Mouse (Mus musculus) forebrain, embryonic 13.5 days (tissue): ENCODE data around the gene Tmem223. TPM values are rescaled to one million over a fixed set of nuclear protein-coding genes. Genes with fewer than 3 reads are reported as not detected.

Source experiments
- ATAC-seq: fragments of 200-750 bp; cut with Nextera tagmentation; 2 replicates; pipeline ENCODE4 v1.8.0; 2017
- H3K27ac ChIP-seq: fragments of 300-500 bp; sonication (generic); 2 replicates; pipeline ENCODE4 v1.5.1; 2015; ENCODE audit warnings: inconsistent platforms, mild to moderate bottlenecking, moderate library complexity
- H3K27me3 ChIP-seq: fragments of 300-500 bp; sonication (generic); 2 replicates; pipeline ENCODE4 v1.6.1; 2015; ENCODE audit warnings: mild to moderate bottlenecking, inconsistent platforms
- H3K36me3 ChIP-seq: fragments of 300-500 bp; sonication (generic); 2 replicates; pipeline ENCODE4 v1.6.1; 2015; ENCODE audit warnings: mild to moderate bottlenecking, inconsistent platforms; ENCODE audit not compliant: poor library complexity, severe bottlenecking
- H3K4me1 ChIP-seq: fragments of 300-500 bp; sonication (generic); 2 replicates; pipeline ENCODE4 v1.6.1; 2015; ENCODE audit warnings: inconsistent platforms
- H3K4me2 ChIP-seq: fragments of 300-500 bp; sonication (generic); 2 replicates; pipeline ENCODE4 v1.6.1; 2015; ENCODE audit warnings: inconsistent platforms, mild to moderate bottlenecking, moderate library complexity
- H3K4me3 ChIP-seq: fragments of 300-500 bp; sonication (generic); 2 replicates; pipeline ENCODE4 v1.5.1; 2015; ENCODE audit warnings: mild to moderate bottlenecking, inconsistent platforms
- H3K9ac ChIP-seq: fragments of 300-500 bp; sonication (generic); 2 replicates; pipeline ENCODE4 v1.6.1; 2015; ENCODE audit warnings: mild to moderate bottlenecking, inconsistent platforms
- H3K9me3 ChIP-seq: fragments of 300-500 bp; sonication (generic); replicated peaks from 2 replicates; pipeline ENCODE4 v1.6.1; 2016; ENCODE audit warnings: inconsistent platforms
- WGBS: fragments of 180-500 bp; shearing (Covaris S2); methylation state at CpG from one replicate; pipeline ENCODE4 v1.1.7; 2015; 5-methylcytosine and 5-hydroxymethylcytosine counted together
- polyA plus RNA-seq: library from polyadenylated mRNA; unstranded; fragments of >200 nt; fragmentation: Nextera tagmentation; extraction: Ambion mirVana; gene quantifications from 2 replicates; pipeline ENCODE4 v1.2.1, GENCODE M21; 2015

Gene Tmem223
- polyA plus RNA-seq, 1 experiment from 2014 or later = 260 TPM

DNA sequence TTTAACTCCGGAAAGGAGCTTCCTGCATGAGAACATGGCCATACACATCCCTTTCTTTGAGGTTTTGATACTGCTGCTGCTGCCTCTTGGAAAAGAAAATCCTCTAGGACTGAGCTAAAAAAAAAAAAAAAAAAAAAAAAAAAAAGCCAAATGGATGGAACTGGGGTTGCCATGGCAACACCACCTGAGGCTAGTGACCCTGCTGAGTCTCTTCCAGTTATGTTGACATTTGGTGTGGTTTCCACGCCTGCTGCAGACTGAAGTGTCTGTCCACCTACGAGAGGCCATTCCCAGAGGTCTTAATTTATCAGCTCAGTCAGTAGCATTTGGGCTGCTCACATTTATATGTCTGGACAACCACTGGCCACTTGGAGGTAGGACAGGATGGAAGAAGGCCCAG lies 17.7 kb downstream of the Tmem223 start:
- no peak overlapping the region for H3K4me3 ChIP-seq
- H3K4me2 ChIP-seq = no peak overlapping the region
- ATAC-seq = no peak
- peak overlapping the region; percentile 3; the same call in 1 of the 2 replicates for H3K27ac ChIP-seq
- H3K36me3 ChIP-seq = peaks cover 31% of the 10 kb centered on the region
- H3K9me3 ChIP-seq = no peaks in the 10 kb centered on the region
- no peaks in the 10 kb centered on the region for H3K27me3 ChIP-seq
- H3K4me1 ChIP-seq = peaks cover 15% of the 10 kb centered on the region
- no peak overlapping the region for H3K9ac ChIP-seq
- 23% methylated on average over 3 of the region's 3 CpGs for WGBS

DNA sequence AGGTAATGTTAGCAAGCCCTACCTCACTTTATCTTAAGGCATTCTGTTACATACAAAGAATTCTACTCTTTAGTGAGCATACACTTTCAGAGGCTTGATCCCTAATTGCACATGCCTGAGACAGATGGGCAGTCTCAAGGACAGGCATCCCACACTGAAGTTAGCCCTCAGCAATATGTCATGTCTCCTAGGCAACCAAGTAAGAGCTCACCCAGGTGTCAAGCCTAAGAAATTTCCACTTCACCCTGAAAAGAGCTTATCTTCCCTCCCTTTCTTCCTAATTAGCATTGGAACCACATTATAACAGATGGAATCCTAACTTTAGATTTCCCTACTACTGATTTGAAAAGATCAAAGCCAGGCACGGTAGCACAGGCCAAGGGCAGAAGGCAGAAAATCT lies 18.4 kb downstream of the Tmem223 start:
- H3K9ac ChIP-seq = no peak overlapping the region

DNA sequence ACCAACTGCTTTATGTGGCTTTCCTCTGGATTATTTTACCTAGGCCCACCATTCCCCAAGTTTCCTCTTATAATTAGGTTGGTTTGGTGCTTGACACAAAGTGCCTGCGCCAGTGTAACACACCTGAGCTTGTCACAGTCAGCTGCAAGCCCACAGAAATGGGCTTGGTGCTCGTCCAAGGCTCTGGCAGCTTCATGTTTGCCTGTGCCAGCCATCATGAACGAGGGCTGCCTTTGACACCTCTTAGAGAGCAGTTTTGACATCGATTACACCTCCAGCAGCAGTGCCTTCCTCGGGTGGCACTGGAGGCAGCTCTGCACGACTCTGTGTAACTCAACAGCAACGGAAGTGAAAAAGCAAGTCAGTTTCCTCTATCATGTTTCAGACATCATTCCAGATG lies 19.4 kb downstream of the Tmem223 start:
- no peak for ATAC-seq
- Histone ChIP-seq H3K9ac (no peak overlapping the region), H3K36me3 (peaks cover 38% of the 10 kb centered on the region), H3K4me3 (no peak overlapping the region), H3K27ac (no peak overlapping the region), H3K9me3 (no peaks in the 10 kb centered on the region), H3K27me3 (no peaks in the 10 kb centered on the region), H3K4me2 (no peak overlapping the region), H3K4me1 (peaks cover 12% of the 10 kb centered on the region)
- WGBS = 83% methylated on average over 7 of the region's 7 CpGs

More for the DNA sequence above, 18.4 kb downstream of the Tmem223 start:
- no peak for ATAC-seq
- H3K27me3 ChIP-seq = no peaks in the 10 kb centered on the region
- peaks cover 31% of the 10 kb centered on the region for H3K36me3 ChIP-seq
- H3K4me2 ChIP-seq = no peak overlapping the region
- H3K4me1 ChIP-seq = peaks cover 15% of the 10 kb centered on the region
- H3K9me3 ChIP-seq = no peaks in the 10 kb centered on the region
- H3K4me3 ChIP-seq = no peak overlapping the region
- WGBS = 29% methylated on average over 1 of the region's 1 CpGs
- peak overlapping the region; percentile 3; the same call in 1 of the 2 replicates for H3K27ac ChIP-seq

DNA sequence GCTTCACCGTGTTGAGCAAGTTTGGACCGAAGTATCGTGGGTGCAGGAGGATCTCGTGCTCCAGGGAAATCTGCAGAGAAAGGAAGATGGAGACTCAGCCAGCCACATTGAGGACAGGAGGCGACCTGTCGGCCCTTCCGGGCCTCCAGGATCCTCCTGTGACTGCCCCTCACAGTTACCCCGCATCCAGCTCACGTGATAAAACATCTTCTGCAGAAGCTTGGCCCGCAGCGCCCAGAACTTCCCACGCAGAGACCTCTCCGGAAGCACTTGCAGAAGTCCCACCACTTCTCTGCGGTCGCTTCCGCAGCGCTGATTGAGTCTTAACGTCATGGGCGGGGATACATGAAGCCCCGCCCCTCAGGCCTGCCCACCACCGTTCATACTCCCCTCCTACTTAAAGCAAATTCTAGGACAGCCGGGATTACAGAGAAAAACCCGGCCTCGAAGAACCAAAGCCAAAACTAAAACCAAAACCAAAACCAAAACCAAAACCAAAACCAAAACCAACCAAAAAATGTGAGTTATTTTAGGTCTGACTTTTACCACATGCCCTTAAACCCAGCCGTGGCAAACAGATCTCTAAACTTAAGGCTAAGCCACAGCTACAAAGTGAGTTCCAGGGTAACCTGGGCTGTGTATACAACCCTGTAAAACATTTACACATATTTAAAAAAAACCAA lies 27.6 kb downstream of the Tmem223 start, which contains the start of gene Polr2g:
TSS of gene Polr2g (minus strand) at position 314 of the 683 bp plus-strand sequence.
- Histone ChIP-seq H3K36me3 (peaks cover 32% of the 10 kb centered on the region), H3K27ac (0 out of 2 replicates have a peak within 1 kb of the TSS, but pooled peaks have one; percentile 12), H3K4me2 (peak within 1 kb of the TSS; percentile 88), H3K4me1 (peaks cover 22% of the 10 kb centered on the region), H3K9me3 (no peaks in the 10 kb centered on the region), H3K27me3 (peaks cover 4% of the 10 kb centered on the region; the same call in 1 of the 2 replicates), H3K9ac (peak within 1 kb of the TSS; percentile 77), H3K4me3 (peak within 1 kb of the TSS; percentile 62)
- 2% methylated on average over 25 of the region's 25 CpGs for WGBS
- peak; percentile 72 for ATAC-seq

DNA sequence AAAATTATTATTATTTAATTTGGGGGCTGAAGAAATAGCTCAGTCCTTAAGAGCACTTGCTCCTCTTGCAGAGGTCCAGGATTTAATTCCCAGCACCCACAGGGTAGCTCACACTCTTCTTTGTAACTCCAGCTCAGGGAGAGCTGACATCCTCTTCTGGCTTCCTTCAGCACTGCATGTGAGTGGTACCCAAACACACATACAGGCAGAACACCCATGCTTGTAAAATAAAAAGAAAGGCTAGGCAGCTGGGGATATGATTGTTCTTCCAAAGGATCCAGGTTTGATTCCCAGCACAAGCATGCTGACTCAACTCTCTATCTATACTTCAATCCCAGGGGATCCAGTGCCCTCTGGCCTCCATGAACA lies 28.1 kb downstream of the Tmem223 start:
- H3K9ac ChIP-seq = no peak overlapping the region
- peaks cover 32% of the 10 kb centered on the region for H3K36me3 ChIP-seq
- H3K4me3 ChIP-seq = peak overlapping the region; percentile 62; the same call in 1 of the 2 replicates
- H3K27me3 ChIP-seq = peaks cover 4% of the 10 kb centered on the region; the same call in 1 of the 2 replicates
- no peaks in the 10 kb centered on the region for H3K9me3 ChIP-seq
- H3K4me1 ChIP-seq = peaks cover 22% of the 10 kb centered on the region
- H3K27ac ChIP-seq = no peak overlapping the region
- no peak for ATAC-seq
- peak overlapping the region; percentile 88; the same call in 1 of the 2 replicates for H3K4me2 ChIP-seq

DNA sequence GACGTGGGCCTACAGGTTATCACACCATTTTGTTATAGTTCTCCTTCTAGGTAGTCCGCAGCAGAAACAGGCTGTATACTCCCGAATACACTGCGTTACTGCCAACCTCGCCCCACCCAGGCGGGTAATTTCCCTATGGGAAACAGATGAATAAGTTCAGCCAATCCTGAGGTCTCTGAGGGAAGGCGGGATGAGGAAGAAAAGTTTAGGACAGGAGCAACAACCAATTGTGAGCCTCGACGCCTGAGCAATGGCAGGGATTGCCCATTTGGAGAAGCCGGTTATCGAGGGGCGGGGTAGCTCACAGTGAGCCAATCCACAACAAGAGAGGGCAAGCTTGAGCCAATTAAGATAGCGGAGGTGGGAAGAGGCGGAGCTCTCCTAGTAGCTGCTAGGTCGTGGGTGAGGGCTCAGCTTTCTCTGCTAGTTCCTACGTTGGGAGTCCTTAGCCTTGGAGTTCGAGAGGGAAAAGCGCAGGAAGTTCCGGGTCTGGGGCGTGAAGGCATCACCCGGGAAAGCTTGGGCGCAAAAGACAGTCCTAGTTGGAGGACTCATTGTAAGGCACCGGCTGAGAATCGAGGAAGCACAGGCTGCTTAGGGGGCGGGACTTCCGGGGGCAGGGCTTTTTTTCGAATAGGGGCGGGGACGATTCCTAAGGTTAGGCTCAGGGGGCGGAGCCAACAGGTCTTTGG lies 31.5 kb downstream of the Tmem223 start, which contains the start of gene Zbtb3:
TSS of gene Zbtb3 (plus strand) at position 426 of the 692 bp plus-strand sequence.
- H3K4me2 ChIP-seq = peak within 1 kb of the TSS; percentile 69
- H3K27ac ChIP-seq = peak within 1 kb of the TSS; percentile 94
- no peaks in the 10 kb centered on the region for H3K9me3 ChIP-seq
- H3K4me1 ChIP-seq = peaks cover 19% of the 10 kb centered on the region
- peaks cover 4% of the 10 kb centered on the region; the same call in 1 of the 2 replicates for H3K27me3 ChIP-seq
- peak within 1 kb of the TSS; percentile 63 for H3K4me3 ChIP-seq
- peak within 1 kb of the TSS; percentile 61 for H3K9ac ChIP-seq
- peak; percentile 98 for ATAC-seq
- peaks cover 40% of the 10 kb centered on the region for H3K36me3 ChIP-seq
- WGBS = under 1% methylated on average over 30 of the region's 30 CpGs

DNA sequence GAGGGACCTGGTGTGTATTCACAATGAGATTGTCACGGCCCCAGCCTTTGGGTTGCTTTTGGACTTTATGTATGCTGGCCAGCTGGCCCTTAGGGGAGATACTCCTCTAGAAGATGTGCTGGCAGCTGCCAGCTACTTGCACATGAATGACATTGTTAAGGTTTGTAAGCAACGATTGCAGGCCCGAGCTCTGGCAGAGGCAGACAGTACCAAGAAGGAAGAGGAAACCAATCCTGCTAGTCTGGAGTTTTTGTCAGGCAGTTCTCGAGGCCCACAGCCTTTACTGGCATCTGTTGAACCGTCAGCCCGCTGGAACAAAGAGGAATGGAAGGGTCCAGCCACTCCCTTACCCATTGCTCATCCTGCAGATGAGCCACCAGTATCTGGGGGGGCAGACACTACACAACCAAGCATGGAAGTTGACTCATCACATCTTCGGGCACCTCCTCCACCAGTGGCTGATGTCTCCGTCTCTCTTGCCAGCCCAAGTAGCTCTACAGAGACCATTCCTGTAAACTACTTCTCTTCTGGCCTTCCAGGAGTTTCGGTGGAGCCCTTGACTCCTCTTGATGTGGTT lies 32.5 kb downstream of the Tmem223 start:
- H3K27me3 ChIP-seq = peaks cover 4% of the 10 kb centered on the region; the same call in 1 of the 2 replicates
- H3K4me3 ChIP-seq = peak overlapping the region; percentile 63; the same call in 1 of the 2 replicates
- peak overlapping the region; percentile 94 for H3K27ac ChIP-seq
- H3K9ac ChIP-seq = peak overlapping the region; percentile 34; the same call in 1 of the 2 replicates
- H3K36me3 ChIP-seq = peaks cover 51% of the 10 kb centered on the region
- peaks cover 12% of the 10 kb centered on the region for H3K4me1 ChIP-seq
- peak overlapping the region; percentile 69 for H3K4me2 ChIP-seq
- no peaks in the 10 kb centered on the region for H3K9me3 ChIP-seq
- ATAC-seq = no peak
- WGBS = 91% methylated on average over 9 of the region's 9 CpGs

DNA sequence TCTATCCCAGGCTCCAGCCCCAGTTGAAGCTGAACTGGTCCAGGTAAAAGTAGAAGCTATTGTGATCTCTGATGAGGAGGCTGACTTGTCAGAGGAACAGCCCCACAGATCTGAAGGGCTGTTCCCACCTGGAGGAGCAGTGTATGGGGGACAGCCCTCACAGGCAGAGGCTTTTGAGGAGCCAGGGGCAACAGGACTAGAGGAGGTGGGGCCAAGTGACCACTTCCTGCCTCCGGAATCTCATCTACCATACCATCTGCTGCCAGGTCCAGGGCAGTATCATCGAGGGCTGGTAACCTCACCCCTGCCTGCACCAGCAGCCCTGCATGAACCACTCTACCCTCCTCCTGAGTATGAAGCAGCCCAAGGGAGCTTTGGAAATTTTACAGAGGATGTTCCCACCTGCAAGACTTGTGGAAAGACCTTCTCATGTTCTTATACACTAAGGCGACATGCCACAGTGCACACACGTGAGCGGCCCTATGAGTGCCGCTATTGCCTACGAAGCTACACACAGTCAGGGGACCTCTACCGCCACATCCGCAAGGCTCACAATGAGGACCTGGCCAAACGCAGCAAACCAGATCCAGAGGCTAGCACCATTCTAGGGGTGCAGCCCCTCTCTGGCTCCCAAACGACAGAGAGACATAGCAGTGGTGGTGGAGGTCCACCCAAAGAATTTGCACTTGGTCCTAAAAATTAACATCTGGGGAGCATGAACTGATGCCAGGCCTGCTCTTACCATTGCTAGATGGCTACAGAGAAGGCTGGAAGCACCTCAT lies 33.3 kb downstream of the Tmem223 start:
- peaks cover 58% of the 10 kb centered on the region for H3K36me3 ChIP-seq
- H3K9ac ChIP-seq = no peak overlapping the region
- peaks cover 4% of the 10 kb centered on the region; the same call in 1 of the 2 replicates for H3K27me3 ChIP-seq
- no peaks in the 10 kb centered on the region for H3K9me3 ChIP-seq
- H3K4me3 ChIP-seq = no peak overlapping the region
- ATAC-seq = no peak
- H3K4me1 ChIP-seq = peaks cover 12% of the 10 kb centered on the region
- no peak overlapping the region for H3K4me2 ChIP-seq
- 94% methylated on average over 11 of the region's 11 CpGs for WGBS
- no peak overlapping the region; the same call in 1 of the 2 replicates for H3K27ac ChIP-seq

DNA sequence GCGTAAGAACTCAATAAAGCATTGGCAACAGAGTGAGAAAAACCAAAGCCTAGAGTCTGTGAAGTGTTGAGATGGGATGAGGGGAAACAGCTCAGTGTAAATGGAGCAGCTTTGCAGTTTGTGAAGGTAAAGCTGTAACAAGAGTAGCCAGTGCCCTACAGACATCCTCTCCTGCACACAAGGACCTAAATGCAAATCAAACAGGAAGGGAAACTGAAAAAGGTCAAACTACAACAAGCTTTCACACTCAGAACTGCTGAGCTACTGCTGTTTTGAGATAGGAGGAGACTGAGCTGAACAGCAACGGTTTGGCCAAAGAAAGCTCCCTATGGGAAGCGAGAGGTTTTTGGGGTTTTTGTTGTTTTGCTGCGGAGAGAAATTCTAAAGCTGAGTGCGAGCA lies 36.0 kb downstream of the Tmem223 start:
- Histone ChIP-seq H3K9ac (no peak overlapping the region), H3K27me3 (no peaks in the 10 kb centered on the region), H3K27ac (no peak overlapping the region), H3K9me3 (no peaks in the 10 kb centered on the region), H3K4me3 (no peak overlapping the region), H3K4me2 (no peak overlapping the region), H3K4me1 (peaks cover 9% of the 10 kb centered on the region), H3K36me3 (peaks cover 80% of the 10 kb centered on the region)
- WGBS = 94% methylated on average over 5 of the region's 5 CpGs
- ATAC-seq = no peak

DNA sequence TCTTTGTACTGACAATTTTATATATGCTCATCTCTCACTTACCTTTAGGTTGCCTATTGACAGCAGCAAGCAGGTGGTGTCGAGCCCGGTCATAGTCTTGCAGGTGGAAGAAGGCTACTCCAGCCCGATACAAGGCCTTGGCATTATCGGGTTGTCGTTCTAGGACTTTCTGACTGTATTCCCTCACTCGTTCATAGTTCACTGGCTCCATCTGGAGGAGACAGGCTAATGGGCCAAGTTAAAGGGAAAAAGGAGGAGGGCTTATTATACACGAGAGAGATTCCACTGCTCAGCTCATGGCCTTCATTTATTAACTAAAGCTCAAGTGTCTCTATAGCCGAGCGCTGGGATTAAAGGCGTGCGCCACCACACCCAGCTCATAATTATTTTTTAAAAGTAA lies 45.0 kb downstream of the Tmem223 start:
- no peak for ATAC-seq
- Histone ChIP-seq H3K27ac (no peak overlapping the region), H3K36me3 (peaks cover 57% of the 10 kb centered on the region), H3K9ac (peak overlapping the region; percentile 22; the same call in 1 of the 2 replicates), H3K4me1 (peaks cover 32% of the 10 kb centered on the region), H3K4me3 (no peak overlapping the region), H3K9me3 (no peaks in the 10 kb centered on the region), H3K27me3 (no peaks in the 10 kb centered on the region), H3K4me2 (peak overlapping the region; percentile 19)
- WGBS = 74% methylated on average over 11 of the region's 11 CpGs

DNA sequence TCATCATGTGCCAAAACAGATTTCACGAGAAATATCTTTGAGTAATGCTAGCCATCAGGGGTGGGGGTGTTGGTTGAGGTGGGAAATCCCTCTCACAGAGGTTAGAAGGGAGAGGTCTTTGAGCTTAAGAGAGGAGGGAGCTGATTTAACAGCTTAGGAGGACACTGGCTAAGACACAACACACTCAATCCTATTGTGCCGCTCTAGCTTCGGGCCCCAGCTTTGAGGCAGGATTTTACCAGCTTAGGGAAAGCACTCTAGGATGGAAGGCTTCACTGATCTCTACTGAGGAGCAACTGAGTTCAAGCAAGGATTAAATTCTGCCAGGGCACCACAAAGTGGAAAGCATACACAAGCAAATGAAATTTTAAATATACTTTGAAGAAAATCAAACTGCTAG lies 46.2 kb downstream of the Tmem223 start:
- no peaks in the 10 kb centered on the region for H3K27me3 ChIP-seq
- H3K27ac ChIP-seq = no peak overlapping the region
- H3K4me1 ChIP-seq = peaks cover 43% of the 10 kb centered on the region
- peak overlapping the region; percentile 48 for H3K4me2 ChIP-seq
- H3K9ac ChIP-seq = peak overlapping the region; percentile 53
- H3K4me3 ChIP-seq = peak overlapping the region; percentile 100
- peaks cover 47% of the 10 kb centered on the region for H3K36me3 ChIP-seq
- ATAC-seq = no peak
- H3K9me3 ChIP-seq = no peaks in the 10 kb centered on the region
- 55% methylated on average over 3 of the region's 3 CpGs for WGBS
